Mouse (Mus musculus): ENCODE data around the gene Kiss1r. TPM values are rescaled to one million over a fixed set of nuclear protein-coding genes. Genes with fewer than 3 reads are reported as not detected.

The Kiss1r gene
- polyA plus RNA-seq (2014; fragmentation: Nextera tagmentation; extraction: Ambion mirVana), result 0.46 and 0.51 TPM in 2 replicates

- peaks cover 45% of the 10 kb centered on the region for H3K27me3 ChIP-seq (replicated peaks; ENCODE audit: control insufficient read depth, insufficient read depth, low read length)
- ATAC-seq (replicated peaks; ENCODE audit: low FRiP score, low TSS enrichment, low read depth), result peak; percentile 79
- H3K36me3 ChIP-seq (ENCODE audit: control insufficient read depth, insufficient read depth, low read length), result peaks cover 5% of the 10 kb centered on the region
- H3K4me1 ChIP-seq (replicated peaks; ENCODE audit: control insufficient read depth, insufficient read depth, low read length), result peaks cover 43% of the 10 kb centered on the region
- DNase-seq (ENCODE audit: low spot score), result peak; percentile 94
- H3K9ac ChIP-seq (ENCODE audit: low read length), result peak within 1 kb of the TSS; percentile 87
- H3K4me2 ChIP-seq (ENCODE audit: low read length), result peak within 1 kb of the TSS; percentile 85
- H3K4me3 ChIP-seq (ENCODE audit: low read depth, low read length), result peak within 1 kb of the TSS; percentile 61
- H3K27ac ChIP-seq (ENCODE audit: low read depth), result peak within 1 kb of the TSS; percentile 12
- WGBS, result 2% methylated on average over 42 of the region's 42 CpGs
- H3K9me3 ChIP-seq (ENCODE audit: control insufficient read depth, low read length), result no peaks in the 10 kb centered on the region
Measured at GRCm38 (mm10) chr10:79916808-79917531, at the start of gene Kiss1r. TSS of gene Kiss1r (plus strand) at chr10:79916971.

DNA sequence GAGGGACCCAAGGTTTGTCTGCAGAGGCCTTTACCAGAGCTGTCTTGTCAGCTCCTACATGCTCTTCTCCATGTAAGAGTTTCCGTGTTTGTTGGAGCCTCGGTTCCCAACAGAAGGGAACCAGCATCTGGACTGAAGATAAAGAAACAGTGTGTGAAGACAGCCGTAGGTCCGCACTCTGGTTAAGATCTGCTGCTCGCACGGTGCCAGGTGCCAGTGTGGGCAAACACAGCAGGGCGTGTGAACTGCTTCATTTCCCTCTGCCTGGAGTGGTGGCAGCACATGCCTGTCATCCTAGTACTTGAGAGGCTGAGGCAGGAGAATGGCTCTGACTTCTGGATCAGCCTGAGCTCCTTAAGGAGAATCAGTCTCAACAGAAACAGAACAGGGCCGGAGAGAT is 44.9 kb upstream of the Kiss1r start:
- H3K27me3 ChIP-seq (replicated peaks; ENCODE audit: control insufficient read depth, insufficient read depth, low read length), result no peaks in the 10 kb centered on the region
- no peaks in the 10 kb centered on the region for H3K9me3 ChIP-seq (ENCODE audit: control insufficient read depth, low read length)
- 92% methylated on average over 8 of the region's 8 CpGs for WGBS
- ATAC-seq (replicated peaks; ENCODE audit: low FRiP score, low TSS enrichment, low read depth) (no peak), DNase-seq (ENCODE audit: low spot score) (no peak)
- no peak overlapping the region for H3K4me3 ChIP-seq (ENCODE audit: low read depth, low read length)
- peaks cover 22% of the 10 kb centered on the region for H3K4me1 ChIP-seq (replicated peaks; ENCODE audit: control insufficient read depth, insufficient read depth, low read length)
- H3K36me3 ChIP-seq (ENCODE audit: control insufficient read depth, insufficient read depth, low read length), result no peaks in the 10 kb centered on the region
- no peak overlapping the region for H3K9ac ChIP-seq (ENCODE audit: low read length)
- H3K27ac ChIP-seq (ENCODE audit: low read depth), result no peak overlapping the region
- no peak overlapping the region for H3K4me2 ChIP-seq (ENCODE audit: low read length)

DNA sequence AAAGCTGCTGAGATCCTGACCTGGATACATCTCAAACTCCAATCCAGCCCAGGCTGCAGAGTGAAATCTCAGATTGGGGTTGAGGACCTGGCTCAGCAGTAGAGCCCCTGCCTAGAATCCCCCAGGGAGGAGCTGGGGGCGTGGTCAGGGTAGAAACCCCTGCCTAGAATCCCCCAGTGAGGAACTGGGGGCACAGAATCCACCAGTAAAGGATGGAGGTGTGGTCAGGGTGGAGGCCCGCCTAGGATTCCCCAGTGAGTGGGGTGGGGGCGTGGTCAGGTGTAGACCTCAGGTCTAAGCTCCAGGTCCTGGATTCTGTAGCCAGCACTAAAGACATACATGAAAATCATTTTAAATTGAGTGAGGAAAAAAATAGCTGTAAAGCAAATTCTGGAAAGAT is 43.9 kb upstream of the Kiss1r start:
- no peak for DNase-seq (ENCODE audit: low spot score)
- Histone ChIP-seq H3K27ac (ENCODE audit: low read depth) (no peak overlapping the region), H3K9ac (ENCODE audit: low read length) (no peak overlapping the region), H3K4me1 (replicated peaks; ENCODE audit: control insufficient read depth, insufficient read depth, low read length) (peaks cover 22% of the 10 kb centered on the region), H3K27me3 (replicated peaks; ENCODE audit: control insufficient read depth, insufficient read depth, low read length) (no peaks in the 10 kb centered on the region), H3K4me3 (ENCODE audit: low read depth, low read length) (peak overlapping the region; percentile 51), H3K4me2 (ENCODE audit: low read length) (peak overlapping the region; percentile 59), H3K36me3 (ENCODE audit: control insufficient read depth, insufficient read depth, low read length) (no peaks in the 10 kb centered on the region), H3K9me3 (ENCODE audit: control insufficient read depth, low read length) (no peaks in the 10 kb centered on the region)
- ATAC-seq (replicated peaks; ENCODE audit: low FRiP score, low TSS enrichment, low read depth), result no peak
- WGBS, result 47% methylated on average over 3 of the region's 3 CpGs

GRCm38 (mm10) chr10:79873313-79873712 is 43.5 kb upstream of the Kiss1r start:
- no peak for ATAC-seq (replicated peaks; ENCODE audit: low FRiP score, low TSS enrichment, low read depth)
- DNase-seq (ENCODE audit: low spot score), result no peak
- no peaks in the 10 kb centered on the region for H3K27me3 ChIP-seq (replicated peaks; ENCODE audit: control insufficient read depth, insufficient read depth, low read length)
- H3K4me1 ChIP-seq (replicated peaks; ENCODE audit: control insufficient read depth, insufficient read depth, low read length), result peaks cover 22% of the 10 kb centered on the region
- H3K9ac ChIP-seq (ENCODE audit: low read length), result peak overlapping the region; percentile 61
- no peaks in the 10 kb centered on the region for H3K36me3 ChIP-seq (ENCODE audit: control insufficient read depth, insufficient read depth, low read length)
- H3K27ac ChIP-seq (ENCODE audit: low read depth), result no peak overlapping the region
- no peaks in the 10 kb centered on the region for H3K9me3 ChIP-seq (ENCODE audit: control insufficient read depth, low read length)
- H3K4me3 ChIP-seq (ENCODE audit: low read depth, low read length), result peak overlapping the region; percentile 51
- WGBS, result 16% methylated on average over 6 of the region's 6 CpGs
- H3K4me2 ChIP-seq (ENCODE audit: low read length), result peak overlapping the region; percentile 59

- DNase-seq (ENCODE audit: low spot score) (no peak), ATAC-seq (replicated peaks; ENCODE audit: low FRiP score, low TSS enrichment, low read depth) (peak; percentile 24; the same call in 1 of the 2 replicates)
- Histone ChIP-seq H3K4me2 (ENCODE audit: low read length) (peak overlapping the region; percentile 59), H3K36me3 (ENCODE audit: control insufficient read depth, insufficient read depth, low read length) (no peaks in the 10 kb centered on the region), H3K4me3 (ENCODE audit: low read depth, low read length) (peak overlapping the region; percentile 51), H3K9me3 (ENCODE audit: control insufficient read depth, low read length) (no peaks in the 10 kb centered on the region), H3K9ac (ENCODE audit: low read length) (peak overlapping the region; percentile 61), H3K4me1 (replicated peaks; ENCODE audit: control insufficient read depth, insufficient read depth, low read length) (peaks cover 22% of the 10 kb centered on the region), H3K27ac (ENCODE audit: low read depth) (peak overlapping the region; percentile 57), H3K27me3 (replicated peaks; ENCODE audit: control insufficient read depth, insufficient read depth, low read length) (no peaks in the 10 kb centered on the region)
- WGBS, result 2% methylated on average over 26 of the region's 26 CpGs
Measured at GRCm38 (mm10) chr10:79873715-79874289, 43.0 kb upstream of the Kiss1r start.

- no peaks in the 10 kb centered on the region for H3K36me3 ChIP-seq (ENCODE audit: control insufficient read depth, insufficient read depth, low read length)
- H3K9me3 ChIP-seq (ENCODE audit: control insufficient read depth, low read length), result no peaks in the 10 kb centered on the region
- peak within 1 kb of the TSS; percentile 51 for H3K4me3 ChIP-seq (ENCODE audit: low read depth, low read length)
- DNase-seq (ENCODE audit: low spot score) (peak; percentile 80), ATAC-seq (replicated peaks; ENCODE audit: low FRiP score, low TSS enrichment, low read depth) (peak; percentile 85)
- H3K27me3 ChIP-seq (replicated peaks; ENCODE audit: control insufficient read depth, insufficient read depth, low read length), result no peaks in the 10 kb centered on the region
- peak within 1 kb of the TSS; percentile 59 for H3K4me2 ChIP-seq (ENCODE audit: low read length)
- peaks cover 22% of the 10 kb centered on the region for H3K4me1 ChIP-seq (replicated peaks; ENCODE audit: control insufficient read depth, insufficient read depth, low read length)
- WGBS, result under 1% methylated on average over 55 of the region's 57 CpGs
- H3K27ac ChIP-seq (ENCODE audit: low read depth), result peak within 1 kb of the TSS; percentile 57
- H3K9ac ChIP-seq (ENCODE audit: low read length), result peak within 1 kb of the TSS; percentile 61
Measured at GRCm38 (mm10) chr10:79874290-79874862, 42.4 kb upstream of the Kiss1r start, which contains the start of the genes Prtn3 and Plppr3. TSS of gene Prtn3 (plus strand) at chr10:79874476. TSS of gene Plppr3 (minus strand) at chr10:79874634.

DNA sequence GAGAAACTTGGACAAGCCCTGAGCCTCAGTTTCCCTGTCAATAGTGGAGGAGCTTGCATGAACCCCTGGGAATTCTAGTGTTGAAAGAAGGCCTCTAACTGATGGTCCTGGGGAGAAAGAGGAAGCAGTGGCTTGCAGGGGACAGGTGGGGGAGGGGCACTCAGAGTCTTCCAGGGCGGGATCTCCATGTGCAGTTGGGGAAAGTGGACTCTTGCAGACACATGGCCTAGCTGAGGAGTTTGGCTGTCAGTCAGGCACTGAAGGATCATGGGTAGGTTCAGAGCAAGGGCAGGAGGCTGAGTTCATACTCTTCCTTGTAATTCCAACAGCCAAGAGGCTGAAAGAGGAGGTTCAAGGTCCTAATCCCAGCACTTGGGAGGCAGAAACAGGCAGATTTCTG is 39.6 kb upstream of the Kiss1r start:
- ATAC-seq (replicated peaks; ENCODE audit: low FRiP score, low TSS enrichment, low read depth) (no peak), DNase-seq (ENCODE audit: low spot score) (no peak)
- no peaks in the 10 kb centered on the region for H3K9me3 ChIP-seq (ENCODE audit: control insufficient read depth, low read length)
- 76% methylated on average over 1 of the region's 1 CpGs for WGBS
- H3K36me3 ChIP-seq (ENCODE audit: control insufficient read depth, insufficient read depth, low read length), result no peaks in the 10 kb centered on the region
- H3K27ac ChIP-seq (ENCODE audit: low read depth), result no peak overlapping the region
- no peak overlapping the region for H3K4me3 ChIP-seq (ENCODE audit: low read depth, low read length)
- H3K27me3 ChIP-seq (replicated peaks; ENCODE audit: control insufficient read depth, insufficient read depth, low read length), result no peaks in the 10 kb centered on the region
- no peak overlapping the region for H3K9ac ChIP-seq (ENCODE audit: low read length)
- H3K4me2 ChIP-seq (ENCODE audit: low read length), result no peak overlapping the region
- peaks cover 29% of the 10 kb centered on the region for H3K4me1 ChIP-seq (replicated peaks; ENCODE audit: control insufficient read depth, insufficient read depth, low read length)

DNA sequence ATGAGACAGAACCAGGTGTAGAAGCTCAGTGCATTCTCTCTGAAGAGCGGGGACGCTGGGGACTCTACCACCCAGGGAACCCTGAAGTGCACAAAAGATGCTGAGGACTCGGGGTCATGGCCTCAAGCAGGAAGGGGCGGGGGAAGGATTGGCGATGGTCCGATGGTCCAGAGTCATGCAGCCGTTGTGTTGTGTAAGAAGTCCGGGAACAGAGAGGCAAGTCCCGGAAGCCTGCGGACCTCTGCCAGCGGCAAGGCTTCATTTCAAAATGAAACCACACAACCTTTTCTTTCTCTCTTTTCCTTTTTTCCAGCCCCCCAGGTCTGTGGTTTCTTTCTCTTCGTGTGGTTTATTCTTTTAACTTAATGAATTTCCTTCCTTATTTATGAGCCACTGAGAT is 39.0 kb upstream of the Kiss1r start:
- 62% methylated on average over 12 of the region's 12 CpGs for WGBS
- H3K36me3 ChIP-seq (ENCODE audit: control insufficient read depth, insufficient read depth, low read length), result no peaks in the 10 kb centered on the region
- H3K27ac ChIP-seq (ENCODE audit: low read depth), result no peak overlapping the region
- ATAC-seq (replicated peaks; ENCODE audit: low FRiP score, low TSS enrichment, low read depth) (no peak), DNase-seq (ENCODE audit: low spot score) (no peak)
- H3K27me3 ChIP-seq (replicated peaks; ENCODE audit: control insufficient read depth, insufficient read depth, low read length), result no peaks in the 10 kb centered on the region
- no peaks in the 10 kb centered on the region for H3K9me3 ChIP-seq (ENCODE audit: control insufficient read depth, low read length)
- H3K4me3 ChIP-seq (ENCODE audit: low read depth, low read length), result no peak overlapping the region
- H3K9ac ChIP-seq (ENCODE audit: low read length), result no peak overlapping the region
- H3K4me1 ChIP-seq (replicated peaks; ENCODE audit: control insufficient read depth, insufficient read depth, low read length), result peaks cover 28% of the 10 kb centered on the region
- no peak overlapping the region for H3K4me2 ChIP-seq (ENCODE audit: low read length)

Data from intestine, embryonic 14.5 days (tissue).